Mouse (Mus musculus) brain, embryonic 14.5 days (tissue): ENCODE data around the gene Phlpp2.

Source experiments
- CTCF ChIP-seq: fragments of 200-500 bp; IDR thresholded peaks from 2 replicates; pipeline ENCODE4 v1.5.1; 2012; ENCODE audit warnings: inconsistent platforms, mild to moderate bottlenecking, moderate library complexity, borderline replicate concordance; ENCODE audit not compliant: insufficient read depth, insufficient read length; ENCODE audit errors: extremely low read depth
- POLR2A ChIP-seq: fragments of 200-500 bp; IDR thresholded peaks from 2 replicates; pipeline ENCODE4 v1.6.1; 2012; ENCODE audit warnings: mild to moderate bottlenecking, inconsistent platforms, borderline replicate concordance; ENCODE audit not compliant: poor library complexity, insufficient read depth, insufficient read length, severe bottlenecking; ENCODE audit errors: extremely low read depth

DNA sequence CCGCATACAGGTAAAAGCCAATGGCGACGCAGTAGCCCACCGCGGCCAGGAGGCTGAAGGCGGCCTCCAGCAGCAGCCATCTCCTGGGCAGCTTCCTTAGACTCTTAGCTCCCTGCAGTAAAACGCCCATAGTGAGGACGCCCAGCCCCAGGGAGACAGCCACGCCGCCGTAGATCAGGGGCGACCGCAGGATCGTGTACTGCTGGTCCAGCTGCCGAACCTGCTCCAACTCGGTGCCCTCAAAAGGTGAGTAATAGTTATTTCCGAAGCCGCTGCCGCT is 79.9 kb downstream of the Phlpp2 start:
- no peak for TF ChIP-seq POLR2A
- no peak for TF ChIP-seq CTCF
